9 mouse cellular contexts compared by ENCODE assay signal in genomic region chr1:162187352-162188120, GRCm38 (mm10).
A peak's percentile ranks its signal among the peaks of the same experiment; 100 is the strongest.
DNase-seq lines count a peak whose midpoint lies in the region; ATAC-seq and TF ChIP-seq lines count a peak whose summit lies in the region.
"Had no signal": no experiment of that assay in that cellular context is flagged by ENCODE, and none has a peak within 500 bp of the region (broad histone marks: within the 10 kb centered on the region; RNA-seq: fewer than 3 reads in every experiment).

No protein-coding gene starts in this region.

- no peak for TF ChIP-seq RAD21 in CH12.LX (IDR thresholded peaks at IDR 0.05; ENCODE audit: low read depth, low read length)

- no peaks in the 10 kb centered on the region for H3K27me3 ChIP-seq in CH12.LX (replicated peaks)
- no peaks in the 10 kb centered on the region for H3K27me3 ChIP-seq in forebrain, embryonic 16.5 days (replicated peaks; ENCODE audit: control insufficient read depth, insufficient read depth, low read length)
- no peaks in the 10 kb centered on the region for H3K27me3 ChIP-seq in intestine, embryonic 16.5 days (replicated peaks; ENCODE audit: control insufficient read depth, insufficient read depth, low read length)

- peaks cover 9% of the 10 kb centered on the region for H3K79me2 ChIP-seq in CH12.LX (replicated peaks; ENCODE audit: control insufficient read depth, extremely low read depth, insufficient read depth, poor library complexity, severe bottlenecking)

- peak overlapping the region; percentile 72 for H3K4me2 ChIP-seq in CH12.LX (ENCODE audit: insufficient read depth, low read depth, poor library complexity, severe bottlenecking)
- H3K4me2 ChIP-seq in forebrain, embryonic 16.5 days (ENCODE audit: low read length): no peak overlapping the region
- no peak overlapping the region for H3K4me2 ChIP-seq in intestine, embryonic 16.5 days (ENCODE audit: low read depth, low read length)

- 34% methylated on average over 8 of the region's 8 CpGs for WGBS in forebrain, embryonic 16.5 days
- 39% methylated on average over 8 of the region's 8 CpGs for WGBS in intestine, embryonic 16.5 days

- no peak for TF ChIP-seq CTCF in CH12.LX (conservative IDR thresholded peaks at IDR 0.05 in 1 of 2, IDR thresholded peaks at IDR 0.05 in 1 of 2; ENCODE audit: low read depth in 2 of 2, low read length in 2 of 2)

- H3K4me3 ChIP-seq in CH12.LX (replicated peaks in 1 of 3; ENCODE audit: low read depth in 2 of 3, low read length in 2 of 3, poor library complexity in 1 of 3): peak overlapping the region; percentile 40 to 55 (median 52)
- no peak overlapping the region for H3K4me3 ChIP-seq in forebrain, embryonic 16.5 days (replicated peaks; ENCODE audit: low read length)
- no peak overlapping the region for H3K4me3 ChIP-seq in intestine, embryonic 16.5 days (ENCODE audit: low read length)
- H3K4me3 ChIP-seq: erythroblast, embryonic 14.5 days had no signal

- H3K27ac ChIP-seq in CH12.LX (ENCODE audit: insufficient read depth, low read depth): peak overlapping the region; percentile 81
- H3K27ac ChIP-seq in forebrain, embryonic 16.5 days (ENCODE audit: low read length): no peak overlapping the region; the same call in 1 of the 2 replicates
- H3K27ac ChIP-seq in intestine, embryonic 16.5 days (ENCODE audit: low read length): peak overlapping the region; percentile 91

- peaks cover 30 to 67% of the 10 kb centered on the region in 2 experiments for H3K4me1 ChIP-seq in CH12.LX (ENCODE audit: control insufficient read depth in 1 of 2, insufficient read depth in 2 of 2)
- H3K4me1 ChIP-seq in forebrain, embryonic 16.5 days (replicated peaks; ENCODE audit: control insufficient read depth, insufficient read depth, low read length): peaks cover 21% of the 10 kb centered on the region
- H3K4me1 ChIP-seq in intestine, embryonic 16.5 days (ENCODE audit: control insufficient read depth, insufficient read depth, low read length): peaks cover 14% of the 10 kb centered on the region

- no peaks in the 10 kb centered on the region for H3K9me3 ChIP-seq in CH12.LX (replicated peaks; ENCODE audit: low read length)
- H3K9me3 ChIP-seq in forebrain, embryonic 16.5 days (ENCODE audit: control insufficient read depth, low read length): no peaks in the 10 kb centered on the region
- H3K9me3 ChIP-seq in intestine, embryonic 16.5 days (ENCODE audit: control insufficient read depth, low read length): no peaks in the 10 kb centered on the region

- H3K9ac ChIP-seq in CH12.LX (ENCODE audit: insufficient read depth, low read depth): peak overlapping the region; percentile 58
- H3K9ac ChIP-seq in forebrain, embryonic 16.5 days (replicated peaks; ENCODE audit: low read depth, low read length): no peak overlapping the region
- H3K9ac ChIP-seq in intestine, embryonic 16.5 days (ENCODE audit: low read depth, low read length): no peak overlapping the region

- dilution Hi-C loops in CH12.LX (cut with MboI; ENCODE audit: extremely low pct_ligation_motif_present, extremely low pct_unique_long_range_greater_than_20kb, low sequenced_read_pairs): no loop called here

- H3K36me3 ChIP-seq in CH12.LX (replicated peaks in 1 of 2; ENCODE audit: control insufficient read depth in 1 of 2, insufficient read depth in 1 of 2, low read length in 1 of 2): no peaks in the 10 kb centered on the region
- no peaks in the 10 kb centered on the region for H3K36me3 ChIP-seq in forebrain, embryonic 16.5 days (ENCODE audit: control insufficient read depth, insufficient read depth)
- no peaks in the 10 kb centered on the region for H3K36me3 ChIP-seq in intestine, embryonic 16.5 days (ENCODE audit: control insufficient read depth, insufficient read depth, low read length)

- in situ Hi-C loops in CH12.LX (cut with MboI; ENCODE audit: low pct_ligation_motif_present, low pct_unique_long_range_greater_than_20kb, low sequenced_read_pairs): loop anchor here (10.0 kb wide), 2 partner anchors 127 to 183 kb away; no protein-coding TSS in a partner anchor

- no peak; the same call in none of the 2 replicates for TF ChIP-seq EP300 in CH12.LX (IDR thresholded peaks at IDR 0.05; ENCODE audit: low read length)

- peak; percentile 37 for DNase-seq in embryo, embryonic 11 days
- no peak for DNase-seq in embryo, embryonic 10 days (ENCODE audit: low spot score)
- no peak for DNase-seq in CH12.LX (ENCODE audit: extremely low read depth)
- DNase-seq in thymus, postnatal 36 days: no peak
- no peak for DNase-seq in adrenal gland, adult (ENCODE audit: inconsistent age in 2 of 2, low spot score in 1 of 2)

- ATAC-seq in forebrain, embryonic 16.5 days: peak; percentile 80
- ATAC-seq in intestine, embryonic 16.5 days: peak; percentile 75
- no peak for ATAC-seq in CD4-positive, CD25-positive, alpha-beta regulatory T cell, adult 4 months

- no peak for TF ChIP-seq POLR2A in CH12.LX (IDR thresholded peaks at IDR 0.05; ENCODE audit: low read depth, low read length)

TF ChIP-seq in CH12.LX, 34 proteins besides CTCF, POLR2A, EP300 and RAD21:
- 0 out of 2 replicates have a peak, but pooled peaks have one; percentile 25 for TF ChIP-seq UBTF (IDR thresholded peaks at IDR 0.05; ENCODE audit: low read depth, low read length)
- TF ChIP-seq ETS1 (conservative IDR thresholded peaks at IDR 0.05; ENCODE audit: low read depth, low read length): peak; percentile 33
- no peak; the same call in 1 of the 2 replicates for TF ChIP-seq TBP (conservative IDR thresholded peaks at IDR 0.05; ENCODE audit: low read depth, low read length)
- TF ChIP-seq ZNF384 (IDR thresholded peaks at IDR 0.05; ENCODE audit: low read depth, low read length): no peak
- no peak for TF ChIP-seq USF1 (IDR thresholded peaks at IDR 0.05; ENCODE audit: low read depth, low read length)
- no peak for TF ChIP-seq CHD2 (IDR thresholded peaks at IDR 0.05; ENCODE audit: low read length)
- TF ChIP-seq CHD1 (IDR thresholded peaks at IDR 0.05; ENCODE audit: low read depth, low read length): no peak
- no peak for TF ChIP-seq E2F4 (IDR thresholded peaks at IDR 0.05; ENCODE audit: insufficient replicate concordance, low read depth, low read length)
- no peak for TF ChIP-seq ZC3H11A (IDR thresholded peaks at IDR 0.05; ENCODE audit: low read depth, low read length)
- TF ChIP-seq ZKSCAN1 (IDR thresholded peaks at IDR 0.05; ENCODE audit: borderline replicate concordance, low read depth, low read length): no peak
- TF ChIP-seq TCF12 (IDR thresholded peaks at IDR 0.05; ENCODE audit: low read depth, low read length): no peak
- no peak for TF ChIP-seq NRF1 (IDR thresholded peaks at IDR 0.05; ENCODE audit: low read depth, low read length)
- TF ChIP-seq ELF1 (IDR thresholded peaks at IDR 0.05; ENCODE audit: low read depth, low read length): no peak
- no peak for TF ChIP-seq JUND (conservative IDR thresholded peaks at IDR 0.05; ENCODE audit: low read depth, low read length)
- no peak for TF ChIP-seq HCFC1 (IDR thresholded peaks at IDR 0.05; ENCODE audit: low read depth, low read length)
- no peak for TF ChIP-seq POLR2AphosphoS2 (IDR thresholded peaks at IDR 0.05; ENCODE audit: low read depth, low read length)
- TF ChIP-seq GABPA (IDR thresholded peaks at IDR 0.05; ENCODE audit: insufficient replicate concordance, low read depth, low read length): no peak
- no peak for TF ChIP-seq MAZ (IDR thresholded peaks at IDR 0.05; ENCODE audit: low read depth, low read length)
- no peak for TF ChIP-seq IRF4 (IDR thresholded peaks at IDR 0.05; ENCODE audit: low read depth, low read length)
- no peak for TF ChIP-seq KAT2A (IDR thresholded peaks at IDR 0.05; ENCODE audit: insufficient replicate concordance, low read length)
- TF ChIP-seq MAFK (IDR thresholded peaks at IDR 0.05; ENCODE audit: insufficient replicate concordance, low read length): no peak
- TF ChIP-seq ZMIZ1 (IDR thresholded peaks at IDR 0.05; ENCODE audit: low read depth, low read length): no peak
- TF ChIP-seq MYC (IDR thresholded peaks at IDR 0.05; ENCODE audit: low read depth, low read length): no peak
- TF ChIP-seq USF2 (conservative IDR thresholded peaks at IDR 0.05; ENCODE audit: low read depth, low read length): no peak
- no peak for TF ChIP-seq RCOR1 (conservative IDR thresholded peaks at IDR 0.05; ENCODE audit: low read depth, low read length)
- TF ChIP-seq SIN3A (IDR thresholded peaks at IDR 0.05; ENCODE audit: low read length): peak; percentile 63
- TF ChIP-seq BHLHE40 (IDR thresholded peaks at IDR 0.05; ENCODE audit: low read depth, low read length): peak; percentile 61
- TF ChIP-seq JUN (IDR thresholded peaks at IDR 0.05; ENCODE audit: insufficient read depth, low read depth, low read length): no peak
- no peak; the same call in none of the 2 replicates for TF ChIP-seq MXI1 (IDR thresholded peaks at IDR 0.05; ENCODE audit: low read depth, low read length)
- TF ChIP-seq MAX (IDR thresholded peaks at IDR 0.05; ENCODE audit: low read length): 0 out of 2 replicates have a peak, but pooled peaks have one; percentile 51
- TF ChIP-seq PAX5 (IDR thresholded peaks at IDR 0.05; ENCODE audit: low read length): no peak
- no peak for TF ChIP-seq NELFE (IDR thresholded peaks at IDR 0.05; ENCODE audit: low read depth, low read length)
- peak; percentile 75; the same call in 1 of the 2 replicates for TF ChIP-seq MEF2A (IDR thresholded peaks at IDR 0.05; ENCODE audit: borderline replicate concordance, low read depth, low read length)
- no peak for TF ChIP-seq SMC3 (IDR thresholded peaks at IDR 0.05; ENCODE audit: low read depth, low read length)
TF ChIP-seq in CH12.LX: peak in this region for 6.

Comparison
In these comparisons a context has a peak if more than half of its experiments do, and no peak if none do; other contexts are left out.
1. H3K4me3 ChIP-seq: peak in CH12.LX (3 of 3); none in forebrain, embryonic 16.5 days (single experiment) and intestine, embryonic 16.5 days (single experiment).